Mouse (Mus musculus): ENCODE results near the gene Fam187a. TPM values are rescaled to one million over a fixed set of nuclear protein-coding genes. Genes with fewer than 3 reads are reported as not detected.
A peak's percentile ranks its signal among the peaks of the same experiment; 100 is the strongest.

The Fam187a gene
- total and polyA plus RNA-seq, 2 experiments from 2014 or later = not detected

GRCm38 (mm10) chr11:102894716-102895115 lies 9.7 kb downstream of the Fam187a start:
- H3K27me3 ChIP-seq (ENCODE audit: control insufficient read depth, insufficient read depth, low read length) = peaks cover 43% of the 10 kb centered on the region
- no peak overlapping the region for H3K4me2 ChIP-seq (ENCODE audit: low read depth, low read length)
- no peak for TF ChIP-seq EP300 (IDR thresholded peaks at IDR 0.05; ENCODE audit: low read depth)
- no peak for TF ChIP-seq CTCF (IDR thresholded peaks at IDR 0.05; ENCODE audit: low read depth)
- 0 out of 2 replicates have a peak, but pooled peaks cover 3% of the 10 kb centered on the region for H3K4me1 ChIP-seq (ENCODE audit: control insufficient read depth, insufficient read depth)
- ATAC-seq (ENCODE audit: insufficient read depth, low read depth) = no peak
- no peaks in the 10 kb centered on the region for H3K36me3 ChIP-seq (replicated peaks; ENCODE audit: control insufficient read depth, insufficient read depth, low read length)
- no peaks in the 10 kb centered on the region for H3K9me3 ChIP-seq (replicated peaks; ENCODE audit: control insufficient read depth, low read length)
- DNase-seq (ENCODE audit: low spot score) = no peak
- H3K27ac ChIP-seq (ENCODE audit: low read depth) = no peak overlapping the region
- WGBS = 83% methylated on average over 4 of the region's 4 CpGs
- H3K9ac ChIP-seq (replicated peaks; ENCODE audit: low read depth, low read length) = no peak overlapping the region
- no peak overlapping the region for H3K4me3 ChIP-seq (ENCODE audit: low read depth, low read length)

GRCm38 (mm10) chr11:102895779-102896178 lies 10.8 kb downstream of the Fam187a start:
- H3K9me3 ChIP-seq (replicated peaks; ENCODE audit: control insufficient read depth, low read length) = no peaks in the 10 kb centered on the region
- H3K4me2 ChIP-seq (ENCODE audit: low read depth, low read length) = no peak overlapping the region
- TF ChIP-seq EP300 (IDR thresholded peaks at IDR 0.05; ENCODE audit: low read depth) (no peak), CTCF (IDR thresholded peaks at IDR 0.05; ENCODE audit: low read depth) (no peak)
- no peak for DNase-seq (ENCODE audit: low spot score)
- H3K27me3 ChIP-seq (ENCODE audit: control insufficient read depth, insufficient read depth, low read length) = peaks cover 43% of the 10 kb centered on the region
- H3K4me1 ChIP-seq (ENCODE audit: control insufficient read depth, insufficient read depth) = 0 out of 2 replicates have a peak, but pooled peaks cover 3% of the 10 kb centered on the region
- no peak for ATAC-seq (ENCODE audit: insufficient read depth, low read depth)
- no peak overlapping the region for H3K4me3 ChIP-seq (ENCODE audit: low read depth, low read length)
- no peak overlapping the region for H3K9ac ChIP-seq (replicated peaks; ENCODE audit: low read depth, low read length)
- no peak overlapping the region for H3K27ac ChIP-seq (ENCODE audit: low read depth)
- 53% methylated on average over 9 of the region's 9 CpGs for WGBS
- no peaks in the 10 kb centered on the region for H3K36me3 ChIP-seq (replicated peaks; ENCODE audit: control insufficient read depth, insufficient read depth, low read length)

GRCm38 (mm10) chr11:102896641-102897040 lies 11.7 kb downstream of the Fam187a start:
- no peaks in the 10 kb centered on the region for H3K9me3 ChIP-seq (replicated peaks; ENCODE audit: control insufficient read depth, low read length)
- 75% methylated on average over 20 of the region's 20 CpGs for WGBS
- H3K4me2 ChIP-seq (ENCODE audit: low read depth, low read length) = no peak overlapping the region
- DNase-seq (ENCODE audit: low spot score) (no peak), ATAC-seq (ENCODE audit: insufficient read depth, low read depth) (no peak)
- TF ChIP-seq EP300 (IDR thresholded peaks at IDR 0.05; ENCODE audit: low read depth) (no peak), CTCF (IDR thresholded peaks at IDR 0.05; ENCODE audit: low read depth) (no peak)
- no peak overlapping the region for H3K4me3 ChIP-seq (ENCODE audit: low read depth, low read length)
- H3K27ac ChIP-seq (ENCODE audit: low read depth) = no peak overlapping the region
- no peak overlapping the region for H3K9ac ChIP-seq (replicated peaks; ENCODE audit: low read depth, low read length)
- H3K4me1 ChIP-seq (ENCODE audit: control insufficient read depth, insufficient read depth) = 0 out of 2 replicates have a peak, but pooled peaks cover 3% of the 10 kb centered on the region
- H3K36me3 ChIP-seq (replicated peaks; ENCODE audit: control insufficient read depth, insufficient read depth, low read length) = no peaks in the 10 kb centered on the region
- H3K27me3 ChIP-seq (ENCODE audit: control insufficient read depth, insufficient read depth, low read length) = peaks cover 43% of the 10 kb centered on the region

- TF ChIP-seq EP300 (IDR thresholded peaks at IDR 0.05; ENCODE audit: low read depth) = no peak
- TF ChIP-seq CTCF (IDR thresholded peaks at IDR 0.05; ENCODE audit: low read depth) = no peak
- Histone ChIP-seq H3K27ac (ENCODE audit: low read depth) (no peak overlapping the region), H3K4me2 (ENCODE audit: low read depth, low read length) (no peak overlapping the region), H3K4me3 (ENCODE audit: low read depth, low read length) (no peak overlapping the region), H3K27me3 (ENCODE audit: control insufficient read depth, insufficient read depth, low read length) (peaks cover 32% of the 10 kb centered on the region), H3K4me1 (ENCODE audit: control insufficient read depth, insufficient read depth) (0 out of 2 replicates have a peak, but pooled peaks cover under 1% of the 10 kb centered on the region), H3K36me3 (replicated peaks; ENCODE audit: control insufficient read depth, insufficient read depth, low read length) (no peaks in the 10 kb centered on the region), H3K9me3 (replicated peaks; ENCODE audit: control insufficient read depth, low read length) (no peaks in the 10 kb centered on the region), H3K9ac (replicated peaks; ENCODE audit: low read depth, low read length) (no peak overlapping the region)
- ATAC-seq (ENCODE audit: insufficient read depth, low read depth) (no peak), DNase-seq (ENCODE audit: low spot score) (no peak)
- WGBS = 79% methylated on average over 9 of the region's 9 CpGs
Observed at GRCm38 (mm10) chr11:102898408-102898807, 13.4 kb downstream of the Fam187a start.

GRCm38 (mm10) chr11:102900763-102901162 lies 15.8 kb downstream of the Fam187a start, which contains the start of gene Gfap:
Gene Gfap, minus strand, starts transcription at chr11:102900912.
- no peaks in the 10 kb centered on the region for H3K9me3 ChIP-seq (replicated peaks; ENCODE audit: control insufficient read depth, low read length)
- no peak within 1 kb of the TSS for H3K27ac ChIP-seq (ENCODE audit: low read depth)
- H3K4me2 ChIP-seq (ENCODE audit: low read depth, low read length) = peak within 1 kb of the TSS; percentile 14; the same call in 1 of the 2 replicates
- TF ChIP-seq CTCF (IDR thresholded peaks at IDR 0.05; ENCODE audit: low read depth) (peak; percentile 97), EP300 (IDR thresholded peaks at IDR 0.05; ENCODE audit: low read depth) (no peak)
- 0 out of 2 replicates have a peak, but pooled peaks cover 11% of the 10 kb centered on the region for H3K27me3 ChIP-seq (ENCODE audit: control insufficient read depth, insufficient read depth, low read length)
- peak; percentile 74; the same call in 1 of the 2 replicates for ATAC-seq (ENCODE audit: insufficient read depth, low read depth)
- no peaks in the 10 kb centered on the region for H3K4me1 ChIP-seq (ENCODE audit: control insufficient read depth, insufficient read depth)
- no peak within 1 kb of the TSS for H3K9ac ChIP-seq (replicated peaks; ENCODE audit: low read depth, low read length)
- H3K36me3 ChIP-seq (replicated peaks; ENCODE audit: control insufficient read depth, insufficient read depth, low read length) = peaks cover 6% of the 10 kb centered on the region; the same call in 1 of the 2 replicates
- 9% methylated on average over 7 of the region's 7 CpGs for WGBS
- H3K4me3 ChIP-seq (ENCODE audit: low read depth, low read length) = no peak within 1 kb of the TSS
- DNase-seq (ENCODE audit: low spot score) = peak; percentile 75

- 55% methylated on average over 4 of the region's 4 CpGs for WGBS
- no peaks in the 10 kb centered on the region for H3K4me1 ChIP-seq (ENCODE audit: control insufficient read depth, insufficient read depth)
- H3K27ac ChIP-seq (ENCODE audit: low read depth) = no peak overlapping the region
- H3K9me3 ChIP-seq (replicated peaks; ENCODE audit: control insufficient read depth, low read length) = no peaks in the 10 kb centered on the region
- peak overlapping the region; percentile 14; the same call in 1 of the 2 replicates for H3K4me2 ChIP-seq (ENCODE audit: low read depth, low read length)
- peak; percentile 9 for DNase-seq (ENCODE audit: low spot score)
- 0 out of 2 replicates have a peak, but pooled peaks cover 8% of the 10 kb centered on the region for H3K27me3 ChIP-seq (ENCODE audit: control insufficient read depth, insufficient read depth, low read length)
- ATAC-seq (ENCODE audit: insufficient read depth, low read depth) = peak; percentile 14; the same call in 1 of the 2 replicates
- TF ChIP-seq CTCF (IDR thresholded peaks at IDR 0.05; ENCODE audit: low read depth) (no peak), EP300 (IDR thresholded peaks at IDR 0.05; ENCODE audit: low read depth) (no peak)
- peaks cover 10% of the 10 kb centered on the region; the same call in 1 of the 2 replicates for H3K36me3 ChIP-seq (replicated peaks; ENCODE audit: control insufficient read depth, insufficient read depth, low read length)
- H3K4me3 ChIP-seq (ENCODE audit: low read depth, low read length) = no peak overlapping the region
- no peak overlapping the region for H3K9ac ChIP-seq (replicated peaks; ENCODE audit: low read depth, low read length)
Observed at GRCm38 (mm10) chr11:102901199-102901598, 16.2 kb downstream of the Fam187a start.

All from heart, postnatal 0 days (tissue).